Mouse (Mus musculus): ENCODE data around the gene Nlk.
"Not testable (repeated sequence)": the region's sequence is repeated elsewhere in the genome, so short reads cannot be mapped to it uniquely, and the experiment has no call there.

DNA sequence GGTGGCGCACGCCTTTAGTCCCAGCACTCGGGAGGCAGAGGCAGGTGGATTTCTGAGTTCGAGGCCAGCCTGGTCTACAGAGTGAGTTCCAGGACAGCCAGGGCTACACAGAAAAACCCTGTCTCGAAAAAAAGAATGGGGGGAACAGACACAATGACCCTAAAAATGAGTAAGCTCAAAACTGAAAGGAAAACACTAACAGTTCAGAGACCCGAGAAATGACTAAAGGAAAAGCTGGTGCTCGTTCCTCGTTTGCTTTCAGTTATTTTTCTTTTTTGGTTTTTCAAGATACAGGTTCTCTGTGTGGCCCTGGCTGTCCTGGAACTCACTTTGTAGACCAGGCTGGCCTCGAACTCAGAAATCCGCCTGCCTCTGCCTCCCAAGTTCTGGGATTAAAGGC lies 165.7 kb downstream of the Nlk start:
- not testable (repeated sequence) for TF ChIP-seq UBTF (IDR thresholded peaks at IDR 0.05; ENCODE audit: low read depth, low read length); NRF1 (IDR thresholded peaks at IDR 0.05; ENCODE audit: low read depth, low read length); MEF2A (IDR thresholded peaks at IDR 0.05; ENCODE audit: borderline replicate concordance, low read depth, low read length); HCFC1 (IDR thresholded peaks at IDR 0.05; ENCODE audit: low read depth, low read length); POLR2A (IDR thresholded peaks at IDR 0.05; ENCODE audit: low read depth, low read length)
